ENCODE assay signal across 8 mouse cellular contexts in the genomic region with DNA sequence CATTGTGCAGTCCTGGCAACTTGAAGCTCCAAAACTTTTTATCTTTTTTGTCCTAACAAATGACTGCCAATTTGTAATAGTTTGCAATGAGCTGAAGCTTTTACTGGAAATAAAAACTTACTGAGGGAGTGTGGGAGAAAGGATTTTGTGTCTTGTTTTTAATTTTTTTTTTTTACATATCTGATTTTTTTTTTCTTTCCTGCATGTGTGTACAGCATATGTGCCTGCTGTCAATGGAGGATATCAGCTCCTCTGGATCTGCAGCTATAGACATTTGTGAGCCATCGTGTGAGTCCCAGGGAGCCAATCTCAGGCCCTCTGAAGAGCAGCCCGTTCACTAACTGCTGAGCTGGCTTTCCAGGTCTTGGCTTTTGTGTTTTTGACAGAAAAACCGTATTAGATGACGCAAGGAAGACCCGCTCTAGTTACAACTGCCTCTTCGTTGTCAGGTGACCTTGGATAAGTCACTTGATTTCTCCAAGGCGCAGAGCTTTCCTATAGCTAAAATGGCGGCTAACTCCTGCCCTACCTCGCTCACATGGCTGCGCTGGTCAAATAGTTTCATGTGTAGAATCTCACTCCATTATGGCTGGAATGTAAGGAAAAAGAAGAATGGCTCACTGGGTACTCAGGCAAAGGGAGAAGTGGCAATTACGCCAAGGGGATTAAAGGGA. TPM values are rescaled to one million over a fixed set of nuclear protein-coding genes. Genes with fewer than 3 reads are reported as not detected.
DNase-seq lines count a peak whose midpoint lies in the region; ATAC-seq and TF ChIP-seq lines count a peak whose summit lies in the region.

No protein-coding gene starts in this region.

- H3K79me3 ChIP-seq in C2C12 (ENCODE audit: low read depth) = peaks cover 21% of the 10 kb centered on the region

- no peaks in the 10 kb centered on the region for H3K9me3 ChIP-seq in forebrain, embryonic 13.5 days (replicated peaks)
- no peaks in the 10 kb centered on the region for H3K9me3 ChIP-seq in liver, embryonic 15.5 days (replicated peaks)

- 83% methylated on average over 11 of the region's 11 CpGs for WGBS in forebrain, embryonic 13.5 days
- WGBS in liver, embryonic 15.5 days (ENCODE audit: insufficient replicate concordance) = 80% methylated on average over 11 of the region's 11 CpGs

- TF ChIP-seq CTCF in C2C12 (IDR thresholded peaks at IDR 0.05; ENCODE audit: control insufficient read depth, insufficient read depth, insufficient read length) = no peak

- H3K9ac ChIP-seq in forebrain, embryonic 13.5 days = peak overlapping the region; percentile 78
- peak overlapping the region; percentile 78 for H3K9ac ChIP-seq in liver, embryonic 15.5 days

- peak overlapping the region; percentile 63 for H3K4me2 ChIP-seq in forebrain, embryonic 13.5 days
- peak overlapping the region; percentile 82 for H3K4me2 ChIP-seq in liver, embryonic 15.5 days

- H3K27me3 ChIP-seq in C2C12 (ENCODE audit: control insufficient read depth, insufficient read depth, insufficient read length) = no peaks in the 10 kb centered on the region
- peaks cover 35% of the 10 kb centered on the region for H3K27me3 ChIP-seq in forebrain, embryonic 13.5 days
- peaks cover 21% of the 10 kb centered on the region for H3K27me3 ChIP-seq in liver, embryonic 15.5 days

- H3K36me3 ChIP-seq in C2C12 (ENCODE audit: control insufficient read depth, insufficient read depth) = peaks cover 15% of the 10 kb centered on the region
- no peaks in the 10 kb centered on the region for H3K36me3 ChIP-seq in forebrain, embryonic 13.5 days (ENCODE audit: poor library complexity, severe bottlenecking)
- peaks cover 10% of the 10 kb centered on the region for H3K36me3 ChIP-seq in liver, embryonic 15.5 days (replicated peaks)

- peaks cover 51% of the 10 kb centered on the region for H3K4me1 ChIP-seq in forebrain, embryonic 13.5 days
- H3K4me1 ChIP-seq in liver, embryonic 15.5 days (replicated peaks) = peaks cover 70% of the 10 kb centered on the region

- peak; percentile 93 for DNase-seq in heart, adult 11 months
- DNase-seq in heart, postnatal 4 days = no peak
- no peak for DNase-seq in B cell, adult 2 months
- DNase-seq in layer of hippocampus, adult 18-20 months (ENCODE audit: low spot score in 2 of 2) = no peak

- ATAC-seq in forebrain, embryonic 13.5 days = no peak
- ATAC-seq in liver, embryonic 15.5 days (ENCODE audit: insufficient read depth) = no peak
- no peak for ATAC-seq in erythroid progenitor cell, adult 5-6 weeks (replicated peaks; ENCODE audit: low FRiP score, poor library complexity, severe bottlenecking)

- peak overlapping the region; percentile 43 for H3K4me3 ChIP-seq in C2C12 (ENCODE audit: insufficient read depth, poor library complexity, severe bottlenecking)
- H3K4me3 ChIP-seq in forebrain, embryonic 13.5 days = peak overlapping the region; percentile 59
- peak overlapping the region; percentile 66 for H3K4me3 ChIP-seq in liver, embryonic 15.5 days (replicated peaks)

- H3K79me2 ChIP-seq in C2C12 (ENCODE audit: control insufficient read depth, insufficient read depth) = peaks cover 41% of the 10 kb centered on the region

- peak overlapping the region; percentile 86; the same call in 1 of the 2 replicates for H3K27ac ChIP-seq in forebrain, embryonic 13.5 days
- H3K27ac ChIP-seq in liver, embryonic 15.5 days (replicated peaks) = peak overlapping the region; percentile 96

- H3ac ChIP-seq in C2C12 (ENCODE audit: control insufficient read depth, insufficient read length, low read depth) = peak overlapping the region; percentile 97

TF ChIP-seq in C2C12, 6 proteins besides CTCF, POLR2A, EP300 and RAD21:
- TF ChIP-seq MAX (IDR thresholded peaks at IDR 0.05) = no peak
- no peak for TF ChIP-seq MYOG (IDR thresholded peaks at IDR 0.05; ENCODE audit: control insufficient read depth, extremely low read depth, insufficient read length)
- no peak for TF ChIP-seq FOSL1 (IDR thresholded peaks at IDR 0.05; ENCODE audit: insufficient read depth, low read length, poor library complexity, severe bottlenecking)
- no peak for TF ChIP-seq MYOD1 (IDR thresholded peaks at IDR 0.05; ENCODE audit: control insufficient read depth, insufficient read length, low read depth)
- no peak for TF ChIP-seq CEBPB (IDR thresholded peaks at IDR 0.05; ENCODE audit: low read depth)
- TF ChIP-seq USF1 (IDR thresholded peaks at IDR 0.05; ENCODE audit: low read depth) = no peak

RNA-seq across cellular contexts. Expression of gene Hexim1, which starts 1.6 kb away (rescaled TPM):
- 10 to 100 TPM; 14.8 to 15.7 TPM for total RNA-seq in heart, postnatal 4 days (2021)
- 24.3 TPM for polyA plus RNA-seq in C2C12 (2012; fragmentation: generic; extraction: Trizol)
- 3.3 and 4.1 TPM in 2 replicates for polyA plus RNA-seq in forebrain, embryonic 13.5 days (2015; fragmentation: Nextera tagmentation; extraction: Ambion mirVana)
- 1.8 and 1.9 TPM in 2 replicates for polyA plus RNA-seq in liver, embryonic 15.5 days (2015; fragmentation: Nextera tagmentation; extraction: Ambion mirVana)
- 7.5 and 14.1 TPM in 2 replicates for total RNA-seq in erythroid progenitor cell, adult 5-6 weeks (2015; ENCODE audit: low replicate concordance)
- total RNA-seq in erythroid progenitor cell, adult 5-6 weeks (2017; ENCODE audit: low replicate concordance) = 20.8 and 26.7 TPM in 2 replicates
- total RNA-seq in layer of hippocampus, adult 18-20 months (2021) = 10 to 100 TPM; 53.7 to 57.3 TPM

RNA-seq across cellular contexts. Expression of gene Acbd4, which starts 12.9 kb away (rescaled TPM):
- total RNA-seq in heart, postnatal 4 days (2021) = 10 to 100 TPM; 25.9 to 29.2 TPM
- 23.0 TPM for polyA plus RNA-seq in C2C12 (2012; fragmentation: generic; extraction: Trizol)
- 8.1 TPM in 2 replicates for polyA plus RNA-seq in forebrain, embryonic 13.5 days (2015; fragmentation: Nextera tagmentation; extraction: Ambion mirVana)
- polyA plus RNA-seq in liver, embryonic 15.5 days (2015; fragmentation: Nextera tagmentation; extraction: Ambion mirVana) = 60.6 and 60.9 TPM in 2 replicates
- 13.4 and 21.6 TPM in 2 replicates for total RNA-seq in erythroid progenitor cell, adult 5-6 weeks (2015; ENCODE audit: low replicate concordance)
- 25.6 and 60.5 TPM in 2 replicates for total RNA-seq in erythroid progenitor cell, adult 5-6 weeks (2017; ENCODE audit: low replicate concordance)
- 10 to 100 TPM; 75.1 to 90.2 TPM for total RNA-seq in layer of hippocampus, adult 18-20 months (2021)

RNA-seq across cellular contexts. Expression of gene Plcd3, which starts 12.9 kb away (rescaled TPM):
- 10 to 100 TPM; 28.0 to 34.8 TPM for total RNA-seq in heart, postnatal 4 days (2021)
- polyA plus RNA-seq in C2C12 (2012; fragmentation: generic; extraction: Trizol) = 27.6 TPM
- polyA plus RNA-seq in forebrain, embryonic 13.5 days (2015; fragmentation: Nextera tagmentation; extraction: Ambion mirVana) = 0.92 and 1.2 TPM in 2 replicates
- 0.31 and 0.45 TPM in 2 replicates for polyA plus RNA-seq in liver, embryonic 15.5 days (2015; fragmentation: Nextera tagmentation; extraction: Ambion mirVana)
- total RNA-seq in erythroid progenitor cell, adult 5-6 weeks (2015; ENCODE audit: low replicate concordance) = 1.4 TPM in 1 of 2 replicates, not detected in the other
- 3.1 TPM in 1 of 2 replicates, not detected in the other for total RNA-seq in erythroid progenitor cell, adult 5-6 weeks (2017; ENCODE audit: low replicate concordance)
- 10 to 100 TPM; 11.0 TPM for total RNA-seq in layer of hippocampus, adult 18-20 months (2021)

RNA-seq across cellular contexts. Expression of gene Hexim2, which starts 17.8 kb away (rescaled TPM):
- total RNA-seq in heart, postnatal 4 days (2021) = 1 to 10 TPM; 4.2 to 4.8 TPM
- polyA plus RNA-seq in C2C12 (2012; fragmentation: generic; extraction: Trizol) = 3.4 TPM
- polyA plus RNA-seq in forebrain, embryonic 13.5 days (2015; fragmentation: Nextera tagmentation; extraction: Ambion mirVana) = 13.4 and 13.9 TPM in 2 replicates
- 4.2 and 4.7 TPM in 2 replicates for polyA plus RNA-seq in liver, embryonic 15.5 days (2015; fragmentation: Nextera tagmentation; extraction: Ambion mirVana)
- 1.8 and 3.8 TPM in 2 replicates for total RNA-seq in erythroid progenitor cell, adult 5-6 weeks (2015; ENCODE audit: low replicate concordance)
- 5.9 and 13.0 TPM in 2 replicates for total RNA-seq in erythroid progenitor cell, adult 5-6 weeks (2017; ENCODE audit: low replicate concordance)
- 10 to 100 TPM; 11.2 to 12.5 TPM for total RNA-seq in layer of hippocampus, adult 18-20 months (2021)

RNA-seq across cellular contexts. Expression of gene Fmnl1, which starts 56.5 kb away (rescaled TPM):
- 1 to 10 TPM; 7.4 to 8.6 TPM for total RNA-seq in heart, postnatal 4 days (2021)
- 3.7 TPM for polyA plus RNA-seq in C2C12 (2012; fragmentation: generic; extraction: Trizol)
- 0.76 and 0.92 TPM in 2 replicates for polyA plus RNA-seq in forebrain, embryonic 13.5 days (2015; fragmentation: Nextera tagmentation; extraction: Ambion mirVana)
- 5.7 and 6.2 TPM in 2 replicates for polyA plus RNA-seq in liver, embryonic 15.5 days (2015; fragmentation: Nextera tagmentation; extraction: Ambion mirVana)
- total RNA-seq in erythroid progenitor cell, adult 5-6 weeks (2015; ENCODE audit: low replicate concordance) = 33.2 and 49.9 TPM in 2 replicates
- total RNA-seq in erythroid progenitor cell, adult 5-6 weeks (2017; ENCODE audit: low replicate concordance) = 9.2 and 22.3 TPM in 2 replicates
- 100 to 1,000 TPM; 132 to 148 TPM for total RNA-seq in layer of hippocampus, adult 18-20 months (2021)
